Mouse (Mus musculus) limb, embryonic 13.5 days (tissue): ENCODE measurements around the gene Ankar. TPM values are rescaled to one million over a fixed set of nuclear protein-coding genes. Genes with fewer than 3 reads are reported as not detected.

Source experiments
- ATAC-seq: fragments of 200-750 bp; cut with Nextera tagmentation; 2 replicates; pipeline ENCODE4 v1.8.0; 2017; ENCODE audit warnings: low read depth, moderate number of reproducible peaks, moderate TSS enrichment; ENCODE audit not compliant: low FRiP score
- H3K27ac ChIP-seq: fragments of 300-500 bp; sonication (generic); 2 replicates; pipeline ENCODE4 v1.5.1; 2015; ENCODE audit warnings: inconsistent platforms, mild to moderate bottlenecking, moderate library complexity
- H3K27me3 ChIP-seq: fragments of 300-500 bp; sonication (generic); 2 replicates; pipeline ENCODE4 v1.6.1; 2015; ENCODE audit warnings: mild to moderate bottlenecking, inconsistent platforms
- H3K36me3 ChIP-seq: fragments of 300-500 bp; sonication (generic); 2 replicates; pipeline ENCODE4 v1.6.1; 2015; ENCODE audit warnings: inconsistent platforms, mild to moderate bottlenecking, moderate library complexity
- H3K4me1 ChIP-seq: fragments of 300-500 bp; sonication (generic); 2 replicates; pipeline ENCODE4 v1.6.1; 2015; ENCODE audit warnings: inconsistent platforms
- H3K4me2 ChIP-seq: fragments of 300-500 bp; sonication (generic); replicated peaks from 2 replicates; pipeline ENCODE4 v1.6.1; 2015; ENCODE audit warnings: inconsistent platforms, mild to moderate bottlenecking, moderate library complexity
- H3K4me3 ChIP-seq: fragments of 300-500 bp; sonication (generic); 2 replicates; pipeline ENCODE4 v1.5.1; 2015; ENCODE audit warnings: moderate library complexity, mild to moderate bottlenecking, inconsistent platforms
- H3K9ac ChIP-seq: fragments of 300-500 bp; sonication (generic); 2 replicates; pipeline ENCODE4 v1.6.1; 2015; ENCODE audit warnings: mild to moderate bottlenecking, inconsistent platforms
- H3K9me3 ChIP-seq: fragments of 300-500 bp; sonication (generic); 2 replicates; pipeline ENCODE4 v1.6.1; 2016; ENCODE audit warnings: inconsistent platforms
- WGBS: fragments of 180-500 bp; shearing (Covaris S2); methylation state at CpG from one replicate; pipeline ENCODE4 v1.1.7; 2015; 5-methylcytosine and 5-hydroxymethylcytosine counted together
- polyA plus RNA-seq: library from polyadenylated mRNA; unstranded; fragments of >200 nt; fragmentation: Nextera tagmentation; extraction: Ambion mirVana; gene quantifications from 2 replicates; pipeline ENCODE4 v1.2.1, GENCODE M21; 2015

The Ankar gene
- polyA plus RNA-seq, 1 experiment from 2014 or later: not detected

- ATAC-seq: no peak
- Histone ChIP-seq H3K36me3 (peaks cover 2% of the 10 kb centered on the region; the same call in 1 of the 2 replicates), H3K27ac (no peak overlapping the region), H3K4me2 (no peak overlapping the region), H3K4me1 (peaks cover 6% of the 10 kb centered on the region), H3K9ac (no peak overlapping the region), H3K27me3 (no peaks in the 10 kb centered on the region), H3K4me3 (no peak overlapping the region), H3K9me3 (no peaks in the 10 kb centered on the region)
- 26% methylated on average over 4 of the region's 4 CpGs for WGBS
Measured at GRCm38 (mm10) chr1:72707525-72707924, 7.1 kb upstream of the Ankar start.

GRCm38 (mm10) chr1:72698651-72699050 lies 1.7 kb downstream of the Ankar start:
- Histone ChIP-seq H3K27me3 (no peaks in the 10 kb centered on the region), H3K36me3 (no peaks in the 10 kb centered on the region), H3K9ac (no peak overlapping the region), H3K4me3 (no peak overlapping the region), H3K4me1 (no peaks in the 10 kb centered on the region), H3K4me2 (no peak overlapping the region), H3K27ac (no peak overlapping the region), H3K9me3 (no peaks in the 10 kb centered on the region)
- WGBS: 84% methylated on average over 4 of the region's 4 CpGs
- no peak for ATAC-seq

GRCm38 (mm10) chr1:72696256-72696655 lies 4.1 kb downstream of the Ankar start:
- Histone ChIP-seq H3K27ac (no peak overlapping the region), H3K36me3 (no peaks in the 10 kb centered on the region), H3K4me3 (no peak overlapping the region), H3K9ac (no peak overlapping the region), H3K9me3 (no peaks in the 10 kb centered on the region), H3K27me3 (no peaks in the 10 kb centered on the region), H3K4me1 (no peaks in the 10 kb centered on the region), H3K4me2 (no peak overlapping the region)
- 48% methylated on average over 3 of the region's 3 CpGs for WGBS
- no peak for ATAC-seq

GRCm38 (mm10) chr1:72673070-72673469 lies 27.3 kb downstream of the Ankar start:
- Histone ChIP-seq H3K36me3 (no peaks in the 10 kb centered on the region), H3K27me3 (no peaks in the 10 kb centered on the region), H3K4me1 (no peaks in the 10 kb centered on the region), H3K9ac (no peak overlapping the region), H3K9me3 (no peaks in the 10 kb centered on the region), H3K27ac (no peak overlapping the region), H3K4me3 (no peak overlapping the region), H3K4me2 (no peak overlapping the region)
- WGBS: 45% methylated on average over 3 of the region's 3 CpGs
- ATAC-seq: no peak

GRCm38 (mm10) chr1:72640658-72641410 lies 59.5 kb downstream of the Ankar start:
- ATAC-seq: peak; percentile 64; the same call in 1 of the 2 replicates
- WGBS: 39% methylated on average over 49 of the region's 49 CpGs
- Histone ChIP-seq H3K4me2 (peak overlapping the region; percentile 58), H3K36me3 (no peaks in the 10 kb centered on the region), H3K9ac (no peak overlapping the region), H3K4me3 (peak overlapping the region; percentile 29), H3K27ac (no peak overlapping the region), H3K27me3 (no peaks in the 10 kb centered on the region), H3K4me1 (no peaks in the 10 kb centered on the region), H3K9me3 (no peaks in the 10 kb centered on the region)

GRCm38 (mm10) chr1:72635221-72635620 lies 65.2 kb downstream of the Ankar start:
- H3K9ac ChIP-seq: no peak overlapping the region
- H3K4me2 ChIP-seq: no peak overlapping the region
- H3K27me3 ChIP-seq: no peaks in the 10 kb centered on the region
- peaks cover 36% of the 10 kb centered on the region for H3K36me3 ChIP-seq
- WGBS: 60% methylated on average over 5 of the region's 5 CpGs
- H3K4me1 ChIP-seq: no peaks in the 10 kb centered on the region
- no peak for ATAC-seq
- H3K9me3 ChIP-seq: no peaks in the 10 kb centered on the region
- no peak overlapping the region for H3K27ac ChIP-seq
- no peak overlapping the region for H3K4me3 ChIP-seq

- Histone ChIP-seq H3K27me3 (no peaks in the 10 kb centered on the region), H3K4me3 (no peak overlapping the region), H3K9me3 (no peaks in the 10 kb centered on the region), H3K36me3 (peaks cover 93% of the 10 kb centered on the region), H3K27ac (no peak overlapping the region), H3K9ac (no peak overlapping the region), H3K4me1 (no peaks in the 10 kb centered on the region), H3K4me2 (no peak overlapping the region)
- WGBS: 90% methylated on average over 6 of the region's 6 CpGs
- no peak for ATAC-seq
Measured at GRCm38 (mm10) chr1:72612172-72612571, 88.2 kb downstream of the Ankar start.

- Histone ChIP-seq H3K27me3 (no peaks in the 10 kb centered on the region), H3K4me1 (no peaks in the 10 kb centered on the region), H3K36me3 (peaks cover 90% of the 10 kb centered on the region), H3K4me2 (no peak overlapping the region), H3K9me3 (no peaks in the 10 kb centered on the region), H3K4me3 (no peak overlapping the region), H3K27ac (no peak overlapping the region), H3K9ac (no peak overlapping the region)
- ATAC-seq: no peak
- 82% methylated on average over 23 of the region's 23 CpGs for WGBS
Measured at GRCm38 (mm10) chr1:72609887-72610877, 90.2 kb downstream of the Ankar start.

- no peaks in the 10 kb centered on the region for H3K4me1 ChIP-seq
- H3K4me3 ChIP-seq: no peak overlapping the region
- WGBS: 84% methylated on average over 10 of the region's 10 CpGs
- H3K4me2 ChIP-seq: no peak overlapping the region
- H3K9ac ChIP-seq: no peak overlapping the region
- ATAC-seq: no peak
- H3K9me3 ChIP-seq: no peaks in the 10 kb centered on the region
- H3K27me3 ChIP-seq: no peaks in the 10 kb centered on the region
- H3K36me3 ChIP-seq: peaks cover 83% of the 10 kb centered on the region
- H3K27ac ChIP-seq: no peak overlapping the region
Measured at GRCm38 (mm10) chr1:72609129-72609528, 91.2 kb downstream of the Ankar start.

GRCm38 (mm10) chr1:72606186-72606673 lies 94.1 kb downstream of the Ankar start:
- ATAC-seq: no peak
- Histone ChIP-seq H3K4me3 (no peak overlapping the region), H3K4me2 (no peak overlapping the region), H3K9ac (no peak overlapping the region), H3K4me1 (no peaks in the 10 kb centered on the region), H3K36me3 (peaks cover 75% of the 10 kb centered on the region), H3K9me3 (no peaks in the 10 kb centered on the region), H3K27me3 (no peaks in the 10 kb centered on the region), H3K27ac (no peak overlapping the region)
- 75% methylated on average over 12 of the region's 12 CpGs for WGBS

- Histone ChIP-seq H3K36me3 (peaks cover 74% of the 10 kb centered on the region), H3K4me2 (no peak overlapping the region), H3K4me1 (peaks cover 16% of the 10 kb centered on the region), H3K27me3 (no peaks in the 10 kb centered on the region), H3K9ac (no peak overlapping the region), H3K27ac (no peak overlapping the region), H3K9me3 (no peaks in the 10 kb centered on the region), H3K4me3 (no peak overlapping the region)
- WGBS: 94% methylated on average over 5 of the region's 5 CpGs
- ATAC-seq: no peak
Measured at GRCm38 (mm10) chr1:72602803-72603202, 97.6 kb downstream of the Ankar start.

- WGBS: 72% methylated on average over 5 of the region's 5 CpGs
Measured at GRCm38 (mm10) chr1:72602186-72602585, 98.2 kb downstream of the Ankar start.

More at GRCm38 (mm10) chr1:72602186-72602585, 98.2 kb downstream of the Ankar start:
- Histone ChIP-seq H3K9ac (no peak overlapping the region), H3K4me3 (no peak overlapping the region), H3K27me3 (no peaks in the 10 kb centered on the region), H3K27ac (no peak overlapping the region), H3K36me3 (peaks cover 76% of the 10 kb centered on the region), H3K4me2 (no peak overlapping the region), H3K4me1 (peaks cover 16% of the 10 kb centered on the region), H3K9me3 (no peaks in the 10 kb centered on the region)
- ATAC-seq: no peak
